Mouse (Mus musculus): ENCODE results near the gene Glt6d1. TPM values are rescaled to one million over a fixed set of nuclear protein-coding genes. Genes with fewer than 3 reads are reported as not detected.

Glt6d1 gene
- polyA plus RNA-seq, 1 experiment from 2014 or later, result not detected

- no peak for ATAC-seq (replicated peaks; ENCODE audit: insufficient number of reproducible peaks, low FRiP score, low TSS enrichment)
- Histone ChIP-seq H3K4me3 (ENCODE audit: low read depth, low read length) (no peak overlapping the region), H3K9me3 (replicated peaks; ENCODE audit: control insufficient read depth, low read length) (no peaks in the 10 kb centered on the region), H3K9ac (ENCODE audit: low read depth, low read length) (no peak overlapping the region), H3K27ac (ENCODE audit: low read depth, low read length) (no peak overlapping the region), H3K27me3 (ENCODE audit: control insufficient read depth, insufficient read depth, low read length) (no peaks in the 10 kb centered on the region), H3K4me1 (ENCODE audit: control insufficient read depth, insufficient read depth, low read length) (no peaks in the 10 kb centered on the region), H3K36me3 (ENCODE audit: control insufficient read depth, insufficient read depth, low read length) (no peaks in the 10 kb centered on the region), H3K4me2 (no peak overlapping the region)
- 64% methylated on average over 8 of the region's 8 CpGs for WGBS (ENCODE audit: insufficient replicate concordance)
Observed at GRCm38 (mm10) chr2:25828344-25828947, 12.8 kb upstream of the Glt6d1 start.

GRCm38 (mm10) chr2:25824751-25825150 lies 9.1 kb upstream of the Glt6d1 start:
- no peak overlapping the region for H3K9ac ChIP-seq (ENCODE audit: low read depth, low read length)
- H3K27me3 ChIP-seq (ENCODE audit: control insufficient read depth, insufficient read depth, low read length), result no peaks in the 10 kb centered on the region
- H3K4me3 ChIP-seq (ENCODE audit: low read depth, low read length), result no peak overlapping the region
- no peaks in the 10 kb centered on the region for H3K36me3 ChIP-seq (ENCODE audit: control insufficient read depth, insufficient read depth, low read length)
- no peak for ATAC-seq (replicated peaks; ENCODE audit: insufficient number of reproducible peaks, low FRiP score, low TSS enrichment)
- WGBS (ENCODE audit: insufficient replicate concordance), result 77% methylated on average over 3 of the region's 3 CpGs
- no peaks in the 10 kb centered on the region for H3K9me3 ChIP-seq (replicated peaks; ENCODE audit: control insufficient read depth, low read length)
- H3K4me1 ChIP-seq (ENCODE audit: control insufficient read depth, insufficient read depth, low read length), result no peaks in the 10 kb centered on the region
- no peak overlapping the region for H3K27ac ChIP-seq (ENCODE audit: low read depth, low read length)
- H3K4me2 ChIP-seq, result no peak overlapping the region

- Histone ChIP-seq H3K27me3 (ENCODE audit: control insufficient read depth, insufficient read depth, low read length) (no peaks in the 10 kb centered on the region), H3K9ac (ENCODE audit: low read depth, low read length) (0 out of 2 replicates have a peak within 1 kb of the TSS, but pooled peaks have one; percentile 17), H3K27ac (ENCODE audit: low read depth, low read length) (no peak within 1 kb of the TSS), H3K4me3 (ENCODE audit: low read depth, low read length) (no peak within 1 kb of the TSS), H3K4me1 (ENCODE audit: control insufficient read depth, insufficient read depth, low read length) (no peaks in the 10 kb centered on the region), H3K4me2 (no peak within 1 kb of the TSS), H3K9me3 (replicated peaks; ENCODE audit: control insufficient read depth, low read length) (no peaks in the 10 kb centered on the region), H3K36me3 (ENCODE audit: control insufficient read depth, insufficient read depth, low read length) (no peaks in the 10 kb centered on the region)
- ATAC-seq (replicated peaks; ENCODE audit: insufficient number of reproducible peaks, low FRiP score, low TSS enrichment), result no peak
- 74% methylated on average over 1 of the region's 1 CpGs for WGBS (ENCODE audit: insufficient replicate concordance)
Observed at GRCm38 (mm10) chr2:25822806-25823205, 7.2 kb upstream of the Glt6d1 start, which contains the start of gene Lcn9. Gene Lcn9 (plus strand): TSS chr2:25823153.

GRCm38 (mm10) chr2:25813364-25813763 lies 2.3 kb downstream of the Glt6d1 start:
- Histone ChIP-seq H3K36me3 (ENCODE audit: control insufficient read depth, insufficient read depth, low read length) (no peaks in the 10 kb centered on the region), H3K4me2 (no peak overlapping the region), H3K27me3 (ENCODE audit: control insufficient read depth, insufficient read depth, low read length) (no peaks in the 10 kb centered on the region), H3K4me1 (ENCODE audit: control insufficient read depth, insufficient read depth, low read length) (no peaks in the 10 kb centered on the region), H3K9me3 (replicated peaks; ENCODE audit: control insufficient read depth, low read length) (no peaks in the 10 kb centered on the region), H3K27ac (ENCODE audit: low read depth, low read length) (no peak overlapping the region), H3K4me3 (ENCODE audit: low read depth, low read length) (no peak overlapping the region), H3K9ac (ENCODE audit: low read depth, low read length) (no peak overlapping the region)
- 76% methylated on average over 5 of the region's 5 CpGs for WGBS (ENCODE audit: insufficient replicate concordance)
- ATAC-seq (replicated peaks; ENCODE audit: insufficient number of reproducible peaks, low FRiP score, low TSS enrichment), result no peak

GRCm38 (mm10) chr2:25811711-25812110 lies 3.9 kb downstream of the Glt6d1 start:
- 60% methylated on average over 2 of the region's 2 CpGs for WGBS (ENCODE audit: insufficient replicate concordance)
- Histone ChIP-seq H3K27me3 (ENCODE audit: control insufficient read depth, insufficient read depth, low read length) (no peaks in the 10 kb centered on the region), H3K4me3 (ENCODE audit: low read depth, low read length) (no peak overlapping the region), H3K9me3 (replicated peaks; ENCODE audit: control insufficient read depth, low read length) (no peaks in the 10 kb centered on the region), H3K4me1 (ENCODE audit: control insufficient read depth, insufficient read depth, low read length) (no peaks in the 10 kb centered on the region), H3K36me3 (ENCODE audit: control insufficient read depth, insufficient read depth, low read length) (no peaks in the 10 kb centered on the region), H3K27ac (ENCODE audit: low read depth, low read length) (no peak overlapping the region), H3K4me2 (no peak overlapping the region), H3K9ac (ENCODE audit: low read depth, low read length) (no peak overlapping the region)
- ATAC-seq (replicated peaks; ENCODE audit: insufficient number of reproducible peaks, low FRiP score, low TSS enrichment), result no peak

GRCm38 (mm10) chr2:25798065-25798464 lies 17.6 kb downstream of the Glt6d1 start:
- Histone ChIP-seq H3K4me1 (ENCODE audit: control insufficient read depth, insufficient read depth, low read length) (no peaks in the 10 kb centered on the region), H3K9ac (ENCODE audit: low read depth, low read length) (no peak overlapping the region), H3K9me3 (replicated peaks; ENCODE audit: control insufficient read depth, low read length) (no peaks in the 10 kb centered on the region), H3K27me3 (ENCODE audit: control insufficient read depth, insufficient read depth, low read length) (no peaks in the 10 kb centered on the region), H3K4me3 (ENCODE audit: low read depth, low read length) (no peak overlapping the region), H3K27ac (ENCODE audit: low read depth, low read length) (no peak overlapping the region), H3K4me2 (no peak overlapping the region), H3K36me3 (ENCODE audit: control insufficient read depth, insufficient read depth, low read length) (no peaks in the 10 kb centered on the region)
- ATAC-seq (replicated peaks; ENCODE audit: insufficient number of reproducible peaks, low FRiP score, low TSS enrichment), result no peak
- 46% methylated on average over 5 of the region's 5 CpGs for WGBS (ENCODE audit: insufficient replicate concordance)

- WGBS (ENCODE audit: insufficient replicate concordance), result 21% methylated on average over 2 of the region's 2 CpGs
- Histone ChIP-seq H3K36me3 (ENCODE audit: control insufficient read depth, insufficient read depth, low read length) (no peaks in the 10 kb centered on the region), H3K4me3 (ENCODE audit: low read depth, low read length) (no peak overlapping the region), H3K9ac (ENCODE audit: low read depth, low read length) (no peak overlapping the region), H3K9me3 (replicated peaks; ENCODE audit: control insufficient read depth, low read length) (no peaks in the 10 kb centered on the region), H3K4me1 (ENCODE audit: control insufficient read depth, insufficient read depth, low read length) (no peaks in the 10 kb centered on the region), H3K27ac (ENCODE audit: low read depth, low read length) (no peak overlapping the region), H3K27me3 (ENCODE audit: control insufficient read depth, insufficient read depth, low read length) (no peaks in the 10 kb centered on the region), H3K4me2 (no peak overlapping the region)
- no peak for ATAC-seq (replicated peaks; ENCODE audit: insufficient number of reproducible peaks, low FRiP score, low TSS enrichment)
Observed at GRCm38 (mm10) chr2:25797635-25798034, 18.0 kb downstream of the Glt6d1 start.

GRCm38 (mm10) chr2:25789092-25789491 lies 26.6 kb downstream of the Glt6d1 start:
- H3K27me3 ChIP-seq (ENCODE audit: control insufficient read depth, insufficient read depth, low read length), result no peaks in the 10 kb centered on the region
- H3K4me3 ChIP-seq (ENCODE audit: low read depth, low read length), result no peak overlapping the region
- no peak overlapping the region for H3K9ac ChIP-seq (ENCODE audit: low read depth, low read length)
- H3K4me1 ChIP-seq (ENCODE audit: control insufficient read depth, insufficient read depth, low read length), result no peaks in the 10 kb centered on the region
- H3K27ac ChIP-seq (ENCODE audit: low read depth, low read length), result no peak overlapping the region
- H3K9me3 ChIP-seq (replicated peaks; ENCODE audit: control insufficient read depth, low read length), result no peaks in the 10 kb centered on the region
- H3K36me3 ChIP-seq (ENCODE audit: control insufficient read depth, insufficient read depth, low read length), result no peaks in the 10 kb centered on the region
- H3K4me2 ChIP-seq, result no peak overlapping the region
- no peak for ATAC-seq (replicated peaks; ENCODE audit: insufficient number of reproducible peaks, low FRiP score, low TSS enrichment)
- 69% methylated on average over 3 of the region's 3 CpGs for WGBS (ENCODE audit: insufficient replicate concordance)

Data from heart, embryonic 11.5 days (tissue).